Mouse (Mus musculus) layer of hippocampus, postnatal 36 days (tissue): ENCODE data around the gene Ppp1r18. TPM values are rescaled to one million over a fixed set of nuclear protein-coding genes. Genes with fewer than 3 reads are reported as not detected.
"Not testable (repeated sequence)": the region's sequence is repeated elsewhere in the genome, so short reads cannot be mapped to it uniquely, and the experiment has no call there.

ENCODE experiments used
- DNase-seq, 2 experiments: peaks; one replicate each; pipeline ENCODE4 v3.0.0; 2022
- total RNA-seq, 2 experiments: library from RNA; stranded (reverse); gene quantifications; 2 replicates each; pipeline ENCODE4 v1.2.3; 2021

Ppp1r18 gene
- total RNA-seq, 2 experiments from 2014 or later: 7.4 to 9.5 TPM

- peak; percentile 78 to 82 for DNase-seq
Measured at GRCm38 (mm10) chr17:35836991-35837422, 28.4 kb upstream of the Ppp1r18 start.

GRCm38 (mm10) chr17:35837487-35837886 is 27.9 kb upstream of the Ppp1r18 start:
- peak in 1 of 2 experiments; percentile 50 for DNase-seq

GRCm38 (mm10) chr17:35838122-35838544 is 27.3 kb upstream of the Ppp1r18 start, which contains the start of gene Tubb5:
Gene Tubb5 (minus strand): TSS chr17:35838306.
- DNase-seq: peak; percentile 96

GRCm38 (mm10) chr17:35838570-35838969 is 26.8 kb upstream of the Ppp1r18 start:
- no peak for DNase-seq

- DNase-seq: not testable (repeated sequence)
Measured at GRCm38 (mm10) chr17:35839002-35839401, 26.4 kb upstream of the Ppp1r18 start.

GRCm38 (mm10) chr17:35840561-35840960 is 24.8 kb upstream of the Ppp1r18 start:
- DNase-seq: no peak

GRCm38 (mm10) chr17:35841076-35841950 is 24.1 kb upstream of the Ppp1r18 start, which contains the start of gene Mdc1:
Gene Mdc1 (plus strand): TSS chr17:35841515.
- peak; percentile 100 for DNase-seq

GRCm38 (mm10) chr17:35842006-35842405 is 23.4 kb upstream of the Ppp1r18 start:
- no peak for DNase-seq

- DNase-seq: no peak
Measured at GRCm38 (mm10) chr17:35843514-35843913, 21.9 kb upstream of the Ppp1r18 start.

- DNase-seq: no peak
Measured at GRCm38 (mm10) chr17:35848112-35848511, 17.3 kb upstream of the Ppp1r18 start.

GRCm38 (mm10) chr17:35850974-35851373 is 14.4 kb upstream of the Ppp1r18 start:
- no peak for DNase-seq

- no peak for DNase-seq
Measured at GRCm38 (mm10) chr17:35859371-35859770, 6.0 kb upstream of the Ppp1r18 start.

- DNase-seq: no peak
Measured at GRCm38 (mm10) chr17:35859835-35860234, 5.6 kb upstream of the Ppp1r18 start.

GRCm38 (mm10) chr17:35860831-35861197 is 4.6 kb upstream of the Ppp1r18 start:
- no peak for DNase-seq

- DNase-seq: peak; percentile 92 to 93
Measured at GRCm38 (mm10) chr17:35861198-35861857, 4.1 kb upstream of the Ppp1r18 start, which contains the start of gene Nrm. Gene Nrm (plus strand): TSS chr17:35861318.

- no peak for DNase-seq
Measured at GRCm38 (mm10) chr17:35864832-35865353, 500 bp upstream of the Ppp1r18 start.

GRCm38 (mm10) chr17:35866281-35866831 is 963 bp downstream of the Ppp1r18 start:
- no peak for DNase-seq

- DNase-seq: no peak
Measured at GRCm38 (mm10) chr17:35866911-35867890, 1.8 kb downstream of the Ppp1r18 start.

GRCm38 (mm10) chr17:35868165-35868820 is 2.9 kb downstream of the Ppp1r18 start:
- no peak for DNase-seq

GRCm38 (mm10) chr17:35868961-35869345 is 3.6 kb downstream of the Ppp1r18 start:
- no peak for DNase-seq
